Mouse (Mus musculus) frontal cortex, adult 2 months (tissue): ENCODE data around the gene Trat1. TPM values are rescaled to one million over a fixed set of nuclear protein-coding genes. Genes with fewer than 3 reads are reported as not detected.

Experiments used
- DNase-seq, 2 experiments: peaks; one replicate each; pipeline ENCODE4 v3.0.0; 2022; ENCODE audit warnings: low spot score in 1 of 2; ENCODE audit errors: extremely low spot score in 1 of 2
- polyA plus RNA-seq: library from polyadenylated mRNA; depleted of rRNA; stranded (reverse); fragments of >200 nt; gene quantifications from 2 replicates; pipeline ENCODE4 v1.2.3, GENCODE M21; 2012; rRNA removed

Gene Trat1
- 0.84 and 1.8 TPM in 2 replicates for polyA plus RNA-seq

- DNase-seq: no peak
Measured at GRCm38 (mm10) chr16:48771971-48772445, at the start of gene Trat1. Gene Trat1 (minus strand): TSS chr16:48772021.

- no peak for DNase-seq
Measured at GRCm38 (mm10) chr16:48818524-48818923, 46.7 kb upstream of the Trat1 start.

GRCm38 (mm10) chr16:48816695-48817094 is 44.9 kb upstream of the Trat1 start, which contains the start of gene Retnlb:
Gene Retnlb (plus strand): TSS chr16:48816856.
- no peak for DNase-seq

- no peak for DNase-seq
Measured at GRCm38 (mm10) chr16:48811881-48812436, 40.1 kb upstream of the Trat1 start.

GRCm38 (mm10) chr16:48809374-48809773 is 37.6 kb upstream of the Trat1 start:
- DNase-seq: no peak

- DNase-seq: no peak
Measured at GRCm38 (mm10) chr16:48806521-48806920, 34.7 kb upstream of the Trat1 start.

- no peak for DNase-seq
Measured at GRCm38 (mm10) chr16:48805412-48805811, 33.6 kb upstream of the Trat1 start.

GRCm38 (mm10) chr16:48800906-48801305 is 29.1 kb upstream of the Trat1 start:
- DNase-seq: no peak

GRCm38 (mm10) chr16:48799470-48799869 is 27.6 kb upstream of the Trat1 start:
- DNase-seq: no peak

- DNase-seq: no peak
Measured at GRCm38 (mm10) chr16:48798285-48798684, 26.5 kb upstream of the Trat1 start.

- no peak for DNase-seq
Measured at GRCm38 (mm10) chr16:48788704-48789185, 16.9 kb upstream of the Trat1 start.

- DNase-seq: no peak
Measured at GRCm38 (mm10) chr16:48786258-48786657, 14.4 kb upstream of the Trat1 start.

GRCm38 (mm10) chr16:48777254-48777653 is 5.4 kb upstream of the Trat1 start:
- no peak for DNase-seq

GRCm38 (mm10) chr16:48769183-48769582 is 2.6 kb downstream of the Trat1 start:
- no peak for DNase-seq

GRCm38 (mm10) chr16:48760643-48761481 is 11.0 kb downstream of the Trat1 start:
- no peak for DNase-seq

GRCm38 (mm10) chr16:48750145-48750827 is 21.5 kb downstream of the Trat1 start:
- DNase-seq: peak in 1 of 2 experiments; percentile 5

GRCm38 (mm10) chr16:48745418-48745817 is 26.4 kb downstream of the Trat1 start:
- DNase-seq: no peak

- DNase-seq: no peak
Measured at GRCm38 (mm10) chr16:48745011-48745410, 26.8 kb downstream of the Trat1 start.

- no peak for DNase-seq
Measured at GRCm38 (mm10) chr16:48741549-48741948, 30.3 kb downstream of the Trat1 start.

GRCm38 (mm10) chr16:48739974-48740373 is 31.8 kb downstream of the Trat1 start:
- DNase-seq: no peak

GRCm38 (mm10) chr16:48738429-48738828 is 33.4 kb downstream of the Trat1 start:
- peak in 1 of 2 experiments; percentile 1 for DNase-seq
